In genomic region chr5:33274085-33274952, GRCm38 (mm10) we compare ENCODE assay signal across 8 mouse cellular contexts. TPM values are rescaled to one million over a fixed set of nuclear protein-coding genes. Genes with fewer than 3 reads are reported as not detected.
DNase-seq lines count a peak whose midpoint lies in the region; ATAC-seq and TF ChIP-seq lines count a peak whose summit lies in the region.

No protein-coding gene starts in this region.

- under 1% methylated on average over 61 of the region's 97 CpGs for WGBS in forebrain, embryonic 13.5 days
- WGBS in large intestine, adult 2 months = under 1% methylated on average over 93 of the region's 97 CpGs
- WGBS in liver, postnatal 0 days (ENCODE audit: insufficient replicate concordance) = under 1% methylated on average over 75 of the region's 97 CpGs
- 1% methylated on average over 90 of the region's 97 CpGs for WGBS in neural tube, embryonic 14.5 days

- no peak; the same call in 1 of the 2 replicates for TF ChIP-seq EP300 in liver, postnatal 0 days (IDR thresholded peaks at IDR 0.05; ENCODE audit: low read depth)

- H3K9me3 ChIP-seq in E14TG2a.4 (ENCODE audit: low read length) = no peaks in the 10 kb centered on the region
- no peaks in the 10 kb centered on the region for H3K9me3 ChIP-seq in forebrain, embryonic 13.5 days (replicated peaks)
- no peaks in the 10 kb centered on the region for H3K9me3 ChIP-seq in liver, postnatal 0 days (ENCODE audit: low read length)
- no peaks in the 10 kb centered on the region for H3K9me3 ChIP-seq in neural tube, embryonic 14.5 days (ENCODE audit: control insufficient read depth, low read length)

- intact Hi-C loops in heart, postnatal 10 days (cut with DNase I) = loop anchor here (2.0 to 5.0 kb wide), 2 partner anchors 60 to 168 kb away; partner anchors contain the start of gene Maea

- no peak for TF ChIP-seq CTCF in E14TG2a.4 (conservative IDR thresholded peaks at IDR 0.05; ENCODE audit: low read length)
- no peak for TF ChIP-seq CTCF in liver, postnatal 0 days (IDR thresholded peaks at IDR 0.05; ENCODE audit: low read depth)

- H3K4me2 ChIP-seq in forebrain, embryonic 13.5 days = peak overlapping the region; percentile 88
- H3K4me2 ChIP-seq in liver, postnatal 0 days (ENCODE audit: low read depth, low read length) = peak overlapping the region; percentile 80
- peak overlapping the region; percentile 96 for H3K4me2 ChIP-seq in neural tube, embryonic 14.5 days (ENCODE audit: low read depth, low read length)

- DNase-seq in c-Kit-positive CD71-positive TER-119-positive erythroid progenitor cells, embryonic 14.5 days (ENCODE audit: low spot score) = peak; percentile 90
- DNase-seq in heart, postnatal 10 days = peak; percentile 94
- peak; percentile 54 for DNase-seq in large intestine, adult 2 months (ENCODE audit: low read depth, low spot score)
- DNase-seq in liver, postnatal 0 days = peak; percentile 95
- peak; percentile 95 for DNase-seq in testis, postnatal 10 days (ENCODE audit: low spot score)

- ATAC-seq in forebrain, embryonic 13.5 days = peak; percentile 72
- ATAC-seq in liver, postnatal 0 days = peak; percentile 75
- peak; percentile 59 for ATAC-seq in neural tube, embryonic 14.5 days (ENCODE audit: low read depth)

- peaks cover 31% of the 10 kb centered on the region for H3K36me3 ChIP-seq in E14TG2a.4 (ENCODE audit: insufficient read depth, low read length)
- H3K36me3 ChIP-seq in forebrain, embryonic 13.5 days (ENCODE audit: poor library complexity, severe bottlenecking) = peaks cover 16% of the 10 kb centered on the region
- peaks cover 22% of the 10 kb centered on the region for H3K36me3 ChIP-seq in liver, postnatal 0 days (replicated peaks; ENCODE audit: insufficient read depth, low read length)
- no peaks in the 10 kb centered on the region for H3K36me3 ChIP-seq in neural tube, embryonic 14.5 days (ENCODE audit: control insufficient read depth, insufficient read depth, low read length)

- H3K4me1 ChIP-seq in E14TG2a.4 (replicated peaks; ENCODE audit: low read depth, low read length) = peaks cover 47% of the 10 kb centered on the region
- peaks cover 41% of the 10 kb centered on the region for H3K4me1 ChIP-seq in forebrain, embryonic 13.5 days
- peaks cover 42% of the 10 kb centered on the region for H3K4me1 ChIP-seq in liver, postnatal 0 days (ENCODE audit: insufficient read depth)
- H3K4me1 ChIP-seq in neural tube, embryonic 14.5 days (ENCODE audit: control insufficient read depth, insufficient read depth, low read length) = peaks cover 28% of the 10 kb centered on the region

- H3K4me3 ChIP-seq in E14TG2a.4 (replicated peaks; ENCODE audit: low read length) = peak overlapping the region; percentile 97
- peak overlapping the region; percentile 77 for H3K4me3 ChIP-seq in forebrain, embryonic 13.5 days
- peak overlapping the region; percentile 95 for H3K4me3 ChIP-seq in liver, postnatal 0 days (ENCODE audit: low read depth, low read length)
- H3K4me3 ChIP-seq in neural tube, embryonic 14.5 days (ENCODE audit: low read depth, low read length) = peak overlapping the region; percentile 92

- H3K27ac ChIP-seq in forebrain, embryonic 13.5 days = peak overlapping the region; percentile 97
- H3K27ac ChIP-seq in liver, postnatal 0 days (ENCODE audit: low read depth) = peak overlapping the region; percentile 95
- peak overlapping the region; percentile 99 for H3K27ac ChIP-seq in neural tube, embryonic 14.5 days (ENCODE audit: low read depth, low read length)

- H3K9ac ChIP-seq in forebrain, embryonic 13.5 days = peak overlapping the region; percentile 94
- H3K9ac ChIP-seq in liver, postnatal 0 days (replicated peaks) = peak overlapping the region; percentile 94
- H3K9ac ChIP-seq in neural tube, embryonic 14.5 days (replicated peaks; ENCODE audit: low read depth, low read length) = peak overlapping the region; percentile 97

- H3K27me3 ChIP-seq in E14TG2a.4 (ENCODE audit: insufficient read depth, low read length) = peaks cover 13% of the 10 kb centered on the region; the same call in 1 of the 2 replicates
- no peaks in the 10 kb centered on the region for H3K27me3 ChIP-seq in forebrain, embryonic 13.5 days
- H3K27me3 ChIP-seq in liver, postnatal 0 days (ENCODE audit: insufficient read depth, low read length) = no peaks in the 10 kb centered on the region
- no peaks in the 10 kb centered on the region for H3K27me3 ChIP-seq in neural tube, embryonic 14.5 days (ENCODE audit: control insufficient read depth, insufficient read depth, low read length)

RNA-seq across cellular contexts. Expression of gene Ctbp1, which starts 0.5 kb away (rescaled TPM):
- 488 and 509 TPM in 2 replicates for polyA plus RNA-seq in forebrain, embryonic 13.5 days (2015; fragmentation: Nextera tagmentation; extraction: Ambion mirVana)
- 100 to 1,000 TPM; 236 to 245 TPM for total RNA-seq in heart, postnatal 10 days (2021)
- polyA plus RNA-seq in large intestine, adult 2 months (2012; rRNA removed) = 276 and 349 TPM in 2 replicates
- polyA plus RNA-seq in liver, postnatal 0 days (2015; fragmentation: Nextera tagmentation; extraction: Ambion mirVana) = 91.1 and 93.8 TPM in 2 replicates
- polyA plus RNA-seq in neural tube, embryonic 14.5 days (2014; fragmentation: Nextera tagmentation; extraction: Ambion mirVana) = 513 and 549 TPM in 2 replicates

RNA-seq across cellular contexts. Expression of gene Spon2, which starts 56.1 kb away (rescaled TPM):
- polyA plus RNA-seq in forebrain, embryonic 13.5 days (2015; fragmentation: Nextera tagmentation; extraction: Ambion mirVana) = 1.1 and 1.9 TPM in 2 replicates
- total RNA-seq in heart, postnatal 10 days (2021) = 10 to 100 TPM; 19.0 to 43.7 TPM
- polyA plus RNA-seq in large intestine, adult 2 months (2012; rRNA removed) = 53.9 and 56.0 TPM in 2 replicates
- polyA plus RNA-seq in liver, postnatal 0 days (2015; fragmentation: Nextera tagmentation; extraction: Ambion mirVana) = 12.6 and 19.7 TPM in 2 replicates
- 0.54 and 3.0 TPM in 2 replicates for polyA plus RNA-seq in neural tube, embryonic 14.5 days (2014; fragmentation: Nextera tagmentation; extraction: Ambion mirVana)

Comparison
In these comparisons a context has a peak if more than half of its experiments do, and no peak if none do; other contexts are left out.
1. Peak in every context shown above with its lines: DNase-seq, ATAC-seq, H3K4me3 ChIP-seq and H3K27ac ChIP-seq.